Mouse (Mus musculus) limb, embryonic 10.5 days (tissue): ENCODE data around the gene Dnaja3. TPM values are rescaled to one million over a fixed set of nuclear protein-coding genes. Genes with fewer than 3 reads are reported as not detected.

Experiments
- DNase-seq: peaks from one replicate; pipeline ENCODE4 v3.0.0-alpha.2; 2017; ENCODE audit warnings: low spot score
- H3K27ac ChIP-seq: fragments of 300-500 bp; sonication (generic); 2 replicates; pipeline ENCODE4 v1.5.1; 2016; ENCODE audit warnings: mild to moderate bottlenecking
- H3K27me3 ChIP-seq: fragments of 300-500 bp; sonication (generic); 2 replicates; pipeline ENCODE4 v1.6.1; 2016; ENCODE audit warnings: low read depth, mild to moderate bottlenecking; ENCODE audit not compliant: poor library complexity, severe bottlenecking
- H3K36me3 ChIP-seq: fragments of 300-500 bp; sonication (generic); 2 replicates; pipeline ENCODE4 v1.6.1; 2016; ENCODE audit warnings: mild to moderate bottlenecking, moderate library complexity
- H3K4me1 ChIP-seq: fragments of 300-500 bp; sonication (generic); 2 replicates; pipeline ENCODE4 v1.6.1; 2016
- H3K4me3 ChIP-seq: fragments of 300-500 bp; sonication (generic); 2 replicates; pipeline ENCODE4 v1.5.1; 2016; ENCODE audit warnings: mild to moderate bottlenecking, moderate library complexity
- H3K9me3 ChIP-seq: fragments of 300-500 bp; sonication (generic); replicated peaks from 2 replicates; pipeline ENCODE4 v1.6.1; 2016; ENCODE audit warnings: mild to moderate bottlenecking
- WGBS: fragments of 180-500 bp; shearing (Covaris S2); methylation state at CpG from one replicate; pipeline ENCODE4 v1.1.7; 2016; 5-methylcytosine and 5-hydroxymethylcytosine counted together
- polyA plus RNA-seq: library from polyadenylated mRNA; unstranded; fragments of >200 nt; fragmentation: Nextera tagmentation; extraction: Ambion mirVana; gene quantifications from 2 replicates; pipeline ENCODE4 v1.2.1, GENCODE M21; 2016

Dnaja3 gene
- polyA plus RNA-seq, 1 experiment from 2014 or later: 64.1 TPM

DNA sequence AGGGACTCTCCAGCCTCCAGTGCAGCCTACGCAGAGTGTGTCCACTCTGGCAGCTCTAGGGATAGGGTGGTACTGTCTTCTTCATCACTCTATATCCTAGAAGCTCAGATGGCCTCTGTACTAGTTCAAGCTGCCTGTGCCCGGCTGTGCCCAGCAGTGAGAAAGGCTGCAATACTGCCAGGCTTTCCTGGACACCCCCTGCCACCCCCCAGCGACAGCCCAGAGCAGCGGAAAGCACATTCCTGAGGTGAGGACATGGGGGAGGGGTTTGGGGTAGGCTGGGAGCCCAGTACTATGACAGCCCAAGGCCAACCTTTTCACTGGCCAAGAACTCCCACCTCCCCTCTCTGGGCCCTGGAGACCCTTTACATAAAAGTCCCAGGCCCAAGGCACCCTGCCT lies 4.0 kb upstream of the Dnaja3 start:
- 77% methylated on average over 4 of the region's 4 CpGs for WGBS
- H3K4me1 ChIP-seq: peaks cover 47% of the 10 kb centered on the region
- peaks cover 23% of the 10 kb centered on the region for H3K36me3 ChIP-seq
- DNase-seq: no peak
- no peaks in the 10 kb centered on the region for H3K9me3 ChIP-seq
- H3K27ac ChIP-seq: peak overlapping the region; percentile 53; the same call in 1 of the 2 replicates
- no peak overlapping the region for H3K4me3 ChIP-seq
- no peaks in the 10 kb centered on the region for H3K27me3 ChIP-seq

DNA sequence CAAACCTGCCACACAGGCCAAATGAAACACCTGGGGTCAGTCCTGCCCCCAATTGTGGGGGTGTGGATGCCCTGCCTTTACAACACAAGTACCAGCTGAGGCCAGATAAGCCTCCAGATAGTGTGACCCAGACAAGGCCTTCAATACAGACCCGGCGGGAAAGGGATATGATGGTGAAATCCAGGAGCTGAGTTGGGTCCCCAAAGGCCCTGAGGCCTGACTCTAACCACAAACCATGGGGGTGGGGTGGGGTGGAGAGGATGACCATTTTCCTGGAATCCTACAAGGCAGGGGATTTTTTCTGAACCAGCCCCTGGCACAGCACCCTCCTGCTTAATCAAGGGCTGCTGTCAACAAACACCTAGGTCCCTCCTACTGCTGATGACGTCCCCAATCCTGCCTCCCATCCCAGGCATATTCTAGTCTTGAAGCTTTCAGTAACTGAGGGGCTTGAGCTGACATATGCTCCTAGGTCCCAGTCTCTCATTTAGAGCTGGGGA lies 848 bp upstream of the Dnaja3 start:
- Histone ChIP-seq H3K9me3 (no peaks in the 10 kb centered on the region), H3K27ac (no peak overlapping the region), H3K27me3 (no peaks in the 10 kb centered on the region), H3K36me3 (peaks cover 37% of the 10 kb centered on the region), H3K4me1 (peaks cover 71% of the 10 kb centered on the region), H3K4me3 (no peak overlapping the region)
- 85% methylated on average over 3 of the region's 3 CpGs for WGBS
- no peak for DNase-seq

DNA sequence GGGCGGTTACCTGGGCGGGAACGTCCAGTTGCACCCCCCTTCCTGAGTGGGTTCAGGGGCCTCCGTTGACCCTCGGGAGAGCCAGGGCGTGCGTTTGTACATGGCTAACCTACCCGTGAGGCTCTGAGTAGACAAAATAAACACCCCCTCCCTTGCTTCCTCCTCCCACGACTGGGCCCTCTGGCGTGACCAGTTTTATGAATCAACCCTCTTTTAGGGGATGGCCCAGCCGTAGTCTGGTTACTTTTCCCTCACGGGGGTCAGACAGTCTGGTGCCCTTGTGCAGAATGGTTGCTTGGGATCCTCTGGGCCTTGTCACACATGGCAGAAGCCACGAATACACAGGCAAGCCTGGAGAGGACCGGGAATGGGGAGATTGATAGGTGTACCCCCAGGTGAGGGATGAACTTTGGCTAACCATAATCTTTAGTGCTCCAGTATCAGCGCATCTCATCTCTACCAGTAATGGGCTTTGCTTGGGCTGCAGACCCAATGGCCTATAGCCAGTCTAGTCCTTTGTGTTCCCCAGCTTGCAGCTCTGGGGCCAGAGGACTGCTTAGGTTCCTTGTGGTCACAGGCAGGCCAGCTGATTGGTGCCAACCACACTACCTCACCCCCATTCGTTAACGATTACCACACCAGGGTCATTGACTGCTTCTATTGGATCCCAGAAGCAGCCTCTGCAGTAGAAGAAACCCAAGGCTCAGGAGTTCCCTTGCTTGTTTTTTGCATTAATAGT lies 647 bp downstream of the Dnaja3 start:
- peak overlapping the region; percentile 74 for H3K4me3 ChIP-seq
- peak overlapping the region; percentile 87 for H3K27ac ChIP-seq
- WGBS: 7% methylated on average over 17 of the region's 17 CpGs
- H3K4me1 ChIP-seq: peaks cover 74% of the 10 kb centered on the region
- H3K9me3 ChIP-seq: no peaks in the 10 kb centered on the region
- H3K36me3 ChIP-seq: peaks cover 45% of the 10 kb centered on the region
- H3K27me3 ChIP-seq: no peaks in the 10 kb centered on the region
- peak; percentile 54 for DNase-seq

DNA sequence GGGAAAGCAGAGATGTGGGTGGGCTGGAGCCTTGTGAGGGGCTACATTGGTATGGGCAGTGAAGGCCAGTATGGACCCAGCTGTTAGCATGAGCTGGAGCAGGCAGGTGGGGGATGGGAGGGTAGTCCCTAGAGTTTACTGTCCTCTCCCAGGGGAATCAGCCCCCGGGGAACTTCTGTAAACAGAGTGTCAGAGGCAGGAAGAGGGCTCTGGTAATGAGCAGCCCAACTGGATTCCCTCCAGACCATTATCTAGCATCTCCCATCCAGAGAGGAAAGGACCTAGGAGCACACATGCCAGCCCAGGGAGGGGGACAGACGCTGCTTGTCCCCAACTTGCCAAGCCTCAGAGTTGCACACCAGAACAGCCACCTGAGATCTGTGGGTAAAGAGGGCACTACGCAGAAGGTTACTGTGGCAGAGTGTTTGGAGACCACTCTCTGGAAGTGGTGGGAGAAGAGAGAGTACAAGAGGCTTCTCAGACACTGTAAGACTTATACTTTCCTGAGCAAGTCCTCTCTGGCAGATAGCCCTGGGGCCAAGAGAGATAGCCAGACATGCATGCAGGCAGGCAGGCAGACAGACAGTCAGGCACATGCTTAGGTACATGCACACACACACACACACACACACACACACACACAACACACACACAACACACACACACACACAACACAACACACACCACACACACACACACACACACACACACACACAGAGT lies 1.5 kb downstream of the Dnaja3 start:
- Histone ChIP-seq H3K27ac (peak overlapping the region; percentile 87), H3K27me3 (no peaks in the 10 kb centered on the region), H3K4me1 (peaks cover 74% of the 10 kb centered on the region), H3K4me3 (peak overlapping the region; percentile 74), H3K36me3 (peaks cover 54% of the 10 kb centered on the region), H3K9me3 (no peaks in the 10 kb centered on the region)
- DNase-seq: no peak
- WGBS: 29% methylated on average over 3 of the region's 3 CpGs

DNA sequence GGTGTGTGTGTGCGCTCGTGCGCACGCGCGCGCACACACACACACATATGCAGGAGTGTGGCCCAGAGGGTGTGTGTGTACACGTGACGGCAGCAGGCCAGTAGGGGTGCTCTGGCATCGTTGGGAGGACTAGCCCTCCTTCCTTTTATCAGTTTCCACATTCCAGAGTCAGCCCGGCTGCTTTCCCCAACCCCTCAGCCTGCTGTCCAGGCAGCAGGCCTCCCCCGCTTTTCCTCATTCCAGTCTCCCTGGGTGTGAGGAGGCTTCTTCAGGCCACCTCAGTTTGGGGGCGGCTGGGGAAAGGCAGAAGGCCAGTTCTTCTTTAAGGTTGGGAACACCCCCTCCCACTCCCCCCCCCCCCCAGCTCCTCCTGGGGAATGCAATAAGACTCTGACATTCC lies 2.4 kb downstream of the Dnaja3 start:
- Histone ChIP-seq H3K9me3 (no peaks in the 10 kb centered on the region), H3K4me1 (peaks cover 81% of the 10 kb centered on the region), H3K36me3 (peaks cover 63% of the 10 kb centered on the region), H3K27ac (peak overlapping the region; percentile 87), H3K27me3 (no peaks in the 10 kb centered on the region), H3K4me3 (peak overlapping the region; percentile 74)
- WGBS: 36% methylated on average over 13 of the region's 13 CpGs
- no peak for DNase-seq

DNA sequence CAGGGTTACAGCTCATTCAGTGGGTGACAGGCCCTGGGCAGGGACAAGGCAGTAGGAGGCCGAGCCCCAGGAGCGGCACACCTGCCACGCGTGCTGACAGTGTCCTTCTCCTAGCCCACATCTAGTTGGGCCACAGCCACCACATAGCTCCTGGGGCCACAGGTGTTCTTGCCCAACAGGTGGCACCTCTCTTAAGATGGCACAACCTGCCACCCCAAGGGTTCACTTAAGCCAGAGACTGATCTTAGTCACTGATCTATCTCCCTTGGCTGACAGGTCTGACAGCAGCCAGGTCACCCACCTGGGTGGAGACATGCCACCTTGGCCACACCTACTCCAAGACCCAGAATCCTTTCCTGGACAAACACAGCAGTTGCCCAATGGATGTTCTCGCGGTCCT lies 3.1 kb downstream of the Dnaja3 start:
- H3K27ac ChIP-seq: peak overlapping the region; percentile 87
- H3K4me1 ChIP-seq: peaks cover 86% of the 10 kb centered on the region
- peak overlapping the region; percentile 74 for H3K4me3 ChIP-seq
- 82% methylated on average over 6 of the region's 6 CpGs for WGBS
- no peaks in the 10 kb centered on the region for H3K27me3 ChIP-seq
- no peaks in the 10 kb centered on the region for H3K9me3 ChIP-seq
- H3K36me3 ChIP-seq: peaks cover 65% of the 10 kb centered on the region
- DNase-seq: no peak

DNA sequence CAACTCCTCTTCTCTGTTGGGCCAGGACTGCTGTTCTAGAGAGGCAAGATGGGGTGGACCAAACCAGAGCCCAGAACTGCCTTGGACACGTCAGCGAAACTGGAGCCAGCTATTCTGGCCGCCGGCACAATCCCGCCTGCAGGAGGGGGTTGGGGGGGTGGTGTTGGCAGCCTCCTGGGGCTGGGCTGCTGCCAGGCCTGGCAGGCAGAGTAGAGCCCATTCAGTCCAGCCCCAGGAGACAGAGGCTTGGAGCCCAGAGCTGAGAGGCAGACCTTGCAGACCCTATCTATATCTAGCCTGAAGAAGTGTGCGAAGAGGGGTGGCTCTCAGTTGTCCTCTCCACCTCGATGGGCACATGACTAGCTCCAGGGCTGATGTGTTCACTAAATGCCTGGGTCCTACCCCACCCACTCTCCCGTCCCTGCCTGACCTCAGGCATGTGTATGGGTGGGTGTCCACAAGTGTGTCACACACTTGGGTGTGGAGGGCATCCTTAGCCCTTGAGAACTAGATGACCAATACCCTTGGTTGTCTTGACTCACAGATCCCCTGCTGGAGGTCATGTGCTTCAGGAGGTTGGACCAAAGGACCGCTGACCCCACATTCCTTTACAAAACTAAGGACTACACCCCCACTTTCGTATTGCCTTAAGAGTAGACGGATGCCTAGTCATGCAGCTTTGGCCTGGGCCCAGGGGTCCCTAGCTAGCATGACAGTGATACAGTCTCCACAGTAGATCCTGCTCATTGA lies 4.1 kb downstream of the Dnaja3 start:
- H3K4me3 ChIP-seq: no peak overlapping the region
- WGBS: 85% methylated on average over 11 of the region's 11 CpGs
- no peak for DNase-seq

DNA sequence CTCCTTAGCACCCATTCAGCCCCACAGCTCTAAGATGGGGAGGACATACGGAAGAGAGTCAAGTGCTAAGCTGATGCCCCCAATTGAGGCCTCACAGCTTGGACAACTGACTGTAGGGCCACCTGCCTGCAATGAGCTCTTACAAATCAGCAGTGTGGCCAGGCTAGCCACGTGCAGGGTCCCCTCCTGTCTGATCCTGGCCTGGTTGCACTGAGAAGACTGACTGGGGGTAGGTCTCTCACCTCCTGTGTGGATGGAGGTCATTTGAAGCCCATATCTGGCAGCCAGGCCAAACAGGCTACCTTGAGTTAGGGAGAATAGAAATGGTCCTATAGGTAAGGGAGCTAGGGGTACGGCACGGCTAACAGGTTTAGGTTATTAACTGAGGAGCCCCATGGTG lies 6.1 kb downstream of the Dnaja3 start:
- WGBS: 85% methylated on average over 4 of the region's 4 CpGs
- H3K4me1 ChIP-seq: peaks cover 100% of the 10 kb centered on the region
- no peak for DNase-seq
- H3K36me3 ChIP-seq: peaks cover 94% of the 10 kb centered on the region
- peak overlapping the region; percentile 95; the same call in 1 of the 2 replicates for H3K27ac ChIP-seq
- no peaks in the 10 kb centered on the region for H3K27me3 ChIP-seq
- H3K4me3 ChIP-seq: no peak overlapping the region
- H3K9me3 ChIP-seq: no peaks in the 10 kb centered on the region

More for the DNA sequence above, 4.1 kb downstream of the Dnaja3 start:
- H3K36me3 ChIP-seq: peaks cover 74% of the 10 kb centered on the region
- H3K4me1 ChIP-seq: peaks cover 94% of the 10 kb centered on the region
- no peaks in the 10 kb centered on the region for H3K27me3 ChIP-seq
- peak overlapping the region; percentile 87 for H3K27ac ChIP-seq
- no peaks in the 10 kb centered on the region for H3K9me3 ChIP-seq

DNA sequence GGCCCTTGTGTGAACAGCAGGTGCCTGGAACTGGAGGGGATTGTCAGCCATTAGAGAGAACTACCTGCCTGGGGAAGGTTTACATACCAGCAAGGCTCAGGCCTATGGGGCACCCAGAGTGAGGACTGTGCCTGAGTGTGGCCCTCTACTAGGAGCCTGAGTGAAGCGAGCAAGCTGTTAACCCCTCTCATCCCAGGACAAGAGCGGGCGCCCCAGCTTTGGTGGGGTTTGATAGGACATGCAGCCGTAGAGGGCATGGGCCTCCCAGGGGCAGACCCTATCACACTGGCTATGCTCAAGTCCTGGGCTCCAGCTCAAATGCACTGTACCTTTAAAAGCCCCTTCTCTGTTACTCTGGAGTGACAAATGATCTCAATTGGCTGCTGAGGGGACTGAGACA lies 7.0 kb downstream of the Dnaja3 start:
- WGBS: 69% methylated on average over 4 of the region's 4 CpGs
- Histone ChIP-seq H3K4me1 (peaks cover 100% of the 10 kb centered on the region), H3K27ac (peak overlapping the region; percentile 95; the same call in 1 of the 2 replicates), H3K27me3 (no peaks in the 10 kb centered on the region), H3K4me3 (no peak overlapping the region), H3K36me3 (peaks cover 98% of the 10 kb centered on the region), H3K9me3 (no peaks in the 10 kb centered on the region)
- DNase-seq: no peak

DNA sequence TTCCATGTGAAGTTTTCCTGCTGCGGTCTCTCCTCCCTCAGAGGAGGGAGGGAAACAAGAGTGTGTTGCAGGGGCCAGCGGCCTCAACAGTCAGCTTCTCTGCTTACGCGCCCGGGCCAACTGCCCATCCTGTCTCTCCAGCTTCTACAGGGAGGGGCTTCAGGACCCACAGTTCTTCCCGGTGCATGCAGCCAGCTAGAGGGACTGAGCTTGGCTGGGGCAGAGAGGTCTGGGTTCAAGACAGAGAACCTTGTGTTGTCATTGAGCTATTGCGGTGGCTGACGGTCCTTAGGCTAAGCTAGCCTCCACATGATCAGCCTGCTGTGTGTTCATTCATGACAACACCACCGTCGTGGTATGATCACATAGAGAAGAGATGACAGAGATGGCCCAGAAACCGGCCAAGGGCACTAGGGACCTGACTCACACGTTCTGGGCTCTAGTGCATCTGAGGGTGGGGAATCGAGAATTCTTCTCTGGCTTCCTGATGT lies 7.9 kb downstream of the Dnaja3 start:
- no peak overlapping the region for H3K4me3 ChIP-seq
- peak overlapping the region; percentile 95 for H3K27ac ChIP-seq
- no peaks in the 10 kb centered on the region for H3K27me3 ChIP-seq
- peaks cover 100% of the 10 kb centered on the region for H3K4me1 ChIP-seq
- WGBS: 79% methylated on average over 13 of the region's 13 CpGs
- H3K9me3 ChIP-seq: no peaks in the 10 kb centered on the region
- H3K36me3 ChIP-seq: peaks cover 99% of the 10 kb centered on the region
- no peak for DNase-seq

DNA sequence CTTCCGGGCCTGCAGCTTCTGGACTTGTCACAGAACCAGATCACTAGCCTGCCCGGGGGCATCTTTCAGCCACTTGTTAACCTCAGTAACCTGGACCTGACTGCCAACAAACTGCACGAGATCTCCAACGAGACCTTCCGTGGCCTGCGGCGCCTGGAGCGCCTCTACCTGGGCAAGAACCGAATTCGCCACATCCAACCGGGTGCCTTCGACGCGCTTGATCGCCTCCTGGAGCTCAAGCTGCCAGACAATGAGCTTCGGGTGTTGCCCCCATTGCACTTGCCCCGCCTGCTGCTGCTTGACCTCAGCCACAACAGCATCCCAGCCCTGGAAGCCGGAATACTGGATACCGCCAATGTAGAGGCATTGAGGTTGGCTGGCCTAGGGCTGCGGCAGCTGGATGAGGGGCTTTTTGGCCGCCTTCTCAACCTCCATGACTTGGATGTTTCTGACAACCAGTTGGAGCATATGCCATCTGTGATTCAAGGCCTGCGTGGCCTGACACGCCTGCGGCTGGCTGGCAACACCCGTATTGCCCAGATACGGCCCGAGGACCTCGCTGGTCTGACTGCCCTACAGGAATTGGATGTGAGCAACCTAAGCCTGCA lies 8.7 kb downstream of the Dnaja3 start:
- H3K4me3 ChIP-seq: no peak overlapping the region
- 91% methylated on average over 28 of the region's 28 CpGs for WGBS
- H3K27ac ChIP-seq: peak overlapping the region; percentile 95
- peaks cover 99% of the 10 kb centered on the region for H3K36me3 ChIP-seq
- H3K4me1 ChIP-seq: peaks cover 100% of the 10 kb centered on the region
- DNase-seq: no peak
- H3K27me3 ChIP-seq: no peaks in the 10 kb centered on the region
- H3K9me3 ChIP-seq: no peaks in the 10 kb centered on the region

DNA sequence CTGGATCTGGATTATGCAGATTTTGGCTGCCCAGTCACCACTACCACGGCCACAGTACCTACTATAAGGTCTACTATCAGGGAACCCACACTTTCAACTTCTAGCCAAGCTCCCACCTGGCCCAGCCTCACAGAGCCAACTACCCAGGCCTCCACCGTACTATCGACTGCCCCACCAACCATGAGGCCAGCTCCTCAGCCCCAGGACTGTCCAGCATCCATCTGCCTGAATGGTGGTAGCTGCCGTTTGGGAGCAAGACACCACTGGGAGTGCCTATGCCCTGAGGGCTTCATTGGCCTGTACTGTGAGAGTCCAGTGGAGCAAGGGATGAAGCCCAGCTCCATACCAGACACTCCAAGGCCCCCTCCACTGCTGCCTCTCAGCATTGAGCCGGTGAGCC lies 9.4 kb downstream of the Dnaja3 start:
- Histone ChIP-seq H3K27ac (peak overlapping the region; percentile 95), H3K4me3 (no peak overlapping the region), H3K4me1 (peaks cover 100% of the 10 kb centered on the region), H3K36me3 (peaks cover 98% of the 10 kb centered on the region), H3K27me3 (no peaks in the 10 kb centered on the region), H3K9me3 (no peaks in the 10 kb centered on the region)
- 85% methylated on average over 5 of the region's 5 CpGs for WGBS
- DNase-seq: no peak
